Mouse (Mus musculus): ENCODE measurements around the gene Plxna3.
"Not testable (repeated sequence)": the region's sequence is repeated elsewhere in the genome, so short reads cannot be mapped to it uniquely, and the experiment has no call there.

The Plxna3 gene

DNA sequence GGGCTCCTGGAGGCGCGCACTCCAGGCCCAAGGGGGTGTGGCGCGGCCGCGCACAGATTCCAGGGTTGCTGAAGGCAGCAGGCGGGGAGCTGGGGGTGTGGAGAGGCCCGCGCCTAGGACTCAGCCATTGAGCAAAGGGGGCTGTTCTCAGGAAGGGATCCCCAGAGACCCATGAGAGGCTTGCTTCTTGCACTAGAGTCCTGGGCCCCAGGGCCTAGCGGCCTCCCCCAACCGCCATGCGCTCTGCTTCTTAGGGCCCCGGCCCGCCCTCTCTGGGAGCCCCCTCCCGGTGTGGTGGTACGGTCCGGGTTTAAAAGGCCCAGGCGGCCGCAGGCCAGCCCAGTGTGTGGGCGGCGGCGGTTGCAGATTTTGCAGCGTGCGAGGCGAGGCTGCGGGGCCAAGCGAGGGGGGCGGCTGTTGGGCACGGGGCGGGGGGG, at the start of gene Plxna3:
Gene Plxna3, plus strand, starts transcription at position 342 of the 437 bp plus-strand sequence.
- DNase-seq (ENCODE audit: low spot score): peak; percentile 75

DNA sequence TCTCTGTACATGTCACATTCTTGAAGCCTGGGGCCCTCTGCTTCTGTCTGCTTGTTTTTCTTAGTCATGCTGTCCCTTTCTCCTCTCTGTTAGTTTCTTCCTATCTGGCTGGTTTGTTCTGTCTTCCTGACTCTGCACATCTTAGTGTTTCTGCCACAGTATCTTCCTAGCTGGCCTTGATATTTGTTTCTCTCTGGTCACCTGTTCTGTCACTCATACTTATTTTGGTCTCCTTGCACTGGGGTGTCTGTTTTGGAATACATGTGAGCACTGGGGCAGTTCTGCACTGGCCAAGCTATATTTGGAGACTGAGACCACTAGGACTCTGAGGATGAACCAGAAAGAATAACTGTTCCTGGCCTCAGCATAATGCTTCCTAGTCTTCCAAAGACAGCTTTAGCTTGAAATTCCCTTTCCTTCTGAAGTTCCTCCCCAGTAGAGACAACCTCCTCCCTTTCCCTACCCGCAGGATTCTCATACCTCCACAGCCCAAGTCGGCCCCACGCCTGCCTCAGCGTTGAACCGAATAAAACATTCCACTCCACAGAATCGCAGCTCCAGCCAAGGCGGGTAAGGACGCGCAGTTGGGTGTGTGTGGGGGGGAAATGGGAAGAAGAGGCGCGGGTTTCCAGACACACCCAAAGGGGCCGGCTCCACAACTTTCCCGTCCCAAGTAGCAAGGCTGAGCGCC, 47.7 kb upstream of the Plxna3 start:
- no peak for DNase-seq (ENCODE audit: low spot score)

DNA sequence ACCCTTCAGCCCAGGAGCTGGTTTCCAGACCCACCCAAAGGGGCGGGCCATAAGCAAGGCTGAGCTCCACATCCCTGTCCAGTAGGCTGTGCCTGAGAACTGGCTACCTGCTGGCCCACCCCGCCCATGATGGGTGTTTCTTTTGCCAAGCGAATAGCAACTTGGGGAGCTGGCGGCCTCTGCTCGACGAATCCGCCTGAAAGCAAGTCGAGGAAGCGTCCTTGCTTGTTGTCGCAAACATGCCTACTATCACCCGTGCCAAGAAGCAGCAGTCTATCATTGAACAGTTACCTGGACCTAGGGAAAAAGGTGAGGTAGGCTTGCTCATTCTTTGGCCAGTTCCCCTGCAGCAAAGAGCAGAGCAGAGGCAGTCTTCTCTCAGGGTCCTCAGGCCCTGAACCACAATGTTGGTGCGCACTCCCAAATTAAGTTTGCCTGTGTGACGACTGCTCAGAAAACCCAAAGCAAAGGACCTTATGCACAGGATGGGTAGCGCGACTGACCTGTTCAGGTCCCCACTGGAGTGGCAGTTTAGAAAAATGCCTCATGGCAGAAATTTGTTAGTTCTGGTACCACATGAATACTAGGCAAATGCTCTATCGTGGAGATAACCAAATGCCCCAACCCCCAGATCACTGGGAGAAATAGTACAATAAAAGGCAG, 47.0 kb upstream of the Plxna3 start, which contains the start of the genes Taz and Dnase1l1:
Gene Taz, plus strand, starts transcription at position 181 of the 663 bp plus-strand sequence.
Gene Dnase1l1, minus strand, starts transcription at position 606 of the 663 bp plus-strand sequence.
- peak; percentile 58 for DNase-seq (ENCODE audit: low spot score)

- DNase-seq (ENCODE audit: low spot score): peak; percentile 82
Observed at GRCm38 (mm10) chrX:74282395-74283091, 46.3 kb upstream of the Plxna3 start.

GRCm38 (mm10) chrX:74283092-74283437, 45.8 kb upstream of the Plxna3 start:
- no peak for DNase-seq (ENCODE audit: low spot score)

DNA sequence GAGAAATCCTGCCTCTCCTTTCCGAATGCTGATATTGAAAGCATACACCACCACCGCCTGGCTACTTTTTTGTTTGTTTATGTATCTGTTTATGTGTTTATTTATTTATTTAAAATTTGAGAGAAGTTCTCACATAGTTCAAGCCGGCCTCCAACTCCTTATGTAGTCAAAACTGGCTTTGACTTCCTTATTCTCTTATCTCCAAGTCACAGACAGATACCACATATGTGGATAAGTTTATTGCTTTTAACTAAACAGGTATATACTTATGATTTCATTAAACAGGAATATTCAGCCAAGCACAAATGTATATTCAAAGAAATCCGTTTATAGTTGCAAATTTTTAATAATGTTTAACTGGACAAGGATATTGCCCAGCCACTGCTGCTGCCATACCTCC, 35.4 kb upstream of the Plxna3 start:
- no peak for DNase-seq (ENCODE audit: low spot score)

- DNase-seq (ENCODE audit: low spot score): peak; percentile 93
Observed at GRCm38 (mm10) chrX:74296538-74297448, 32.1 kb upstream of the Plxna3 start, which contains the start of gene Atp6ap1. Gene Atp6ap1 (plus strand): TSS chrX:74297097.

GRCm38 (mm10) chrX:74298348-74298747, 30.5 kb upstream of the Plxna3 start:
- no peak for DNase-seq (ENCODE audit: low spot score)

GRCm38 (mm10) chrX:74299721-74300120, 29.1 kb upstream of the Plxna3 start:
- DNase-seq (ENCODE audit: low spot score): no peak

DNA sequence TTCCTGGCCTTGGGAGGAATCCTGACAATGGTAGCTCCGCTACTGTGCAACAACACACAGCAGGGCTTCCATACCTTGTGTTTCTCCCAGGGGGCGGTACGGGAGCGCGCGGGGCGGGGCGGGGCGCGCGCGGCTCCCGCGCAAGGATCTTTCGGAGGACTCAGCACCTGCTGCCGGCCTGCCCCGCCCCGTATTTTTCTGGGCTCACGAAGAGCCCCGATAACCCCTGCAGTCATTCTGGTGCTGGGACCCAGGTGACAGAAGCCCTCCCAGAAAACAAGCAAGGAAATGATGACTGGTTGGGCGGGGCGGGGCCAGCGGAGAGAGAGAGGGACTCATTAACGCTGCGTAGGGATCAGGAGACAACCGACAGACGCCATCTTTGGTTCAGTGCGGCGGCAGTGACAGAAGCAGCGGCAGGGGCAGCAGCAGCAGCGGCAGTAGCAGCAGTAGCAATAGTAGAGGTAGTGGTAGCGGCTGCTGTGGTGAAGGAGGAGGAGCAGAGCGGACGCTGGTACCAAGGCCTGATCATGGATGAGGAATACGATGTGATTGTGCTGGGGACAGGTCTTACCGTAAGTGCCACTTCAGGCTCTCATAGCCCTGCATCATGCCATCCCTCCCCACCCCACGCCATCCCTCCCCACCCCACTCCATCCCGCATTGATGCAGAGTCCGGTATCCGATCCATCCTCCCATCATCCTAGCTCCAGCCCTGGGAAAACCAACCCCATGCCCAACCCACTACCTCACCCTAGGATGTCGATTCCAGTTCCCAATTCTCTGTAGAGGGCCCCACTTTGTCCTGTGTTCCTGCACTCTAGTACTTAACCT, 23.8 kb upstream of the Plxna3 start, which contains the start of gene Gdi1:
Gene Gdi1, plus strand, starts transcription at position 132 of the 834 bp plus-strand sequence.
- peak; percentile 77 for DNase-seq (ENCODE audit: low spot score)

DNA sequence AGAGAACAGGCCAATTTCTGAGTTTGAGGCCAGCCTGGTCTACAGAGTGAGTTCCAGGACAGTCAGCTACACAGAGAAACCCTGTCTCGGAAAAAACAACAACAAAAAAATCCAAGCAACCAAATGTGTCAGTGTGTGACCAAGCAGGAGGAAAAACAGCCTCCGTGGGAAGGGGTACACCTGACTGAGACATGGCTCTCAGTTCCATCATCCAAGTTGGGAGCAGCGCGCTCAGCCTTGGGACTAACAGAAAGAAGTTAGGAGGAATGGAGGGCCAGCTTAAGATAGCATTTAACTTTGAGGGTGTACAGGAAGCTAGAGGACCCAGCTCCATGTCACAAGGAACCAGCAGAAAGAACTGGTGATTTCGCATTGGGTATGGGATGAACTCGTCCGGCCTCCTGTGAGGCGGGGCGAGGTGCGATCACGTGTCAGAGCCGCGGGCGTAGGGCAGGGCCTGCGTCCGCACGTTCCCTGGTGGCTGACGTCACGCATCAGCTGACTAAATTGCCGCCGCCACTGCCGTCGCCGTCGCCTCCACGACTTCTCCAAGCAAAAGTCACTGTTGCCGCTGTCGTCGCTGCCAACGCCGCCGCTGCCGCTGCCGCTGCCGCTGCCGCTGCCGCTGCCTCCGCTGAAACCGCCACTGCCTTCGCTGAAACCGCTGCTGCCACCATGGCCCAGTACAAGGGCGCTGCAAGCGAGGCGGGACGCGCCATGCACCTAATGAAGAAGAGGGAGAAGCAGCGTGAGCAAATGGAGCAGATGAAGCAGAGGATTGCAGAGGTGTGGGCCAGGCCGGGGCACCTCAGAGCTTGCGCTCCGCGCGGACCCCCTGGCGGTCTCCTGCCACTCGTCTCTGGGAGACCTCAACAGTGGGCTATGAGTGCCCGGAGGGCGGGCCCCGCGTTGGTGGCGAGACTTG, 16.1 kb upstream of the Plxna3 start, which contains the start of gene Fam50a:
Gene Fam50a, plus strand, starts transcription at position 494 of the 925 bp plus-strand sequence.
- peak; percentile 84 for DNase-seq (ENCODE audit: low spot score)

GRCm38 (mm10) chrX:74329215-74329671, 377 bp downstream of the Plxna3 start:
- DNase-seq (ENCODE audit: low spot score): peak; percentile 6

- DNase-seq (ENCODE audit: low spot score): no peak
Observed at GRCm38 (mm10) chrX:74330166-74330930, 1.5 kb downstream of the Plxna3 start.

DNA sequence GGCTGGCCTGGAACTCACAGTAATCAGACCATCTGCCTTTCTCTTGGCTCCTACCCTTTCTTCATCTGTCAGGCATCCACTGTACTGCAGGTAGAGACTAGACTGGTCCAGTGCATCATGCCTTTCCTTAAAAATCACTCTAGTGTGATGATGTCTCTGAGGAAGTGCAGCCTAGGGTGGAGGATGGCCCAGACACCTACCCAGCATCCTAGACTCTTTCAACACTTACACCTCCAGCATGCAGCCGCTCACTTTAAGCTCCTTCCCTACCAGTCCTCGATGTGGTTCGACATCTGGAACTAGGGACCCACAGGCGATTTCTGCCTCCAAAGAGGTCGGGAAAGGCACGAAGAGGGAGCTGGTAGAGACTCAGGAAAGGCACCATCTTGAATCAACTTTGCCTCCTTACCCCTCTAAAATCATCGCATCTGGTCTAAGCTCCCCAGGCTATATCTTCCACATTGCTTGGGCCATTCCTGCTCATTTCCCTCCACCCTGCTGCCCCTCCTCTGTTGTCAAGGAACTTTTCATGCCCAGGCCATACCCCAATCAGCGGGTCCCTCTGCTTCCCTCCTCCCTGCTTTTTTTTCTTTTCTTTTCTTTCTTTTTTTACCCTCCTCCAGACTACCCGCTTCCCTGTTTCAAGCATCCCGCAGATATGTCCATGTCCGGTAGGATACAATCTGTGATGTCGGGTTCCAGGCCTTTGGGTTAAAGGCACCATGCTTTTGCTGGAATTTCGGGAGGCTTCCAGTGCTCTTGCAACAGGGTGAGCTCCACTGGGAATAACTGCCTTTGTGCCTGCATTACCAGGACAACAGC, 24.0 kb downstream of the Plxna3 start:
- no peak for DNase-seq (ENCODE audit: low spot score)

GRCm38 (mm10) chrX:74353467-74353770, 24.6 kb downstream of the Plxna3 start, which contains the start of gene Lage3:
Gene Lage3 (minus strand): TSS chrX:74353618.
- DNase-seq (ENCODE audit: low spot score): peak; percentile 78

DNA sequence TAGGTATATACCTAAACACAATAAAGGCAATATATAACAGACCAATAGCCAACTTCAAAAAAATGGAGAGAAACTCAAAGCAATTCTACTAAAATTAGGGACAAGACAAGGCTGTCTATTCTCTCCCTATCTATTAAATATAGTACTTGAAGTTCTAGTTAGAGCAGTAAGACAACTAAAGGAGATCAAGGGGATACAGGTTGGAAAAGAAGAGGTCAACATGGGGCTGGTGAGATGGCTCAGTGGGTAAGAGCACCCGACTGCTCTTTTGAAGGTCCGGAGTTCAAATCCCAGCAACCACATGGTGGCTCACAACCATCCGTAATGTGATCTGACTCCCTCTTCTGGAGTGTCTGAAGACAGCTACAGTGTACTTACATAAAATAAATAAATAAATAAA, 28.2 kb downstream of the Plxna3 start:
- DNase-seq (ENCODE audit: low spot score): not testable (repeated sequence)

DNA sequence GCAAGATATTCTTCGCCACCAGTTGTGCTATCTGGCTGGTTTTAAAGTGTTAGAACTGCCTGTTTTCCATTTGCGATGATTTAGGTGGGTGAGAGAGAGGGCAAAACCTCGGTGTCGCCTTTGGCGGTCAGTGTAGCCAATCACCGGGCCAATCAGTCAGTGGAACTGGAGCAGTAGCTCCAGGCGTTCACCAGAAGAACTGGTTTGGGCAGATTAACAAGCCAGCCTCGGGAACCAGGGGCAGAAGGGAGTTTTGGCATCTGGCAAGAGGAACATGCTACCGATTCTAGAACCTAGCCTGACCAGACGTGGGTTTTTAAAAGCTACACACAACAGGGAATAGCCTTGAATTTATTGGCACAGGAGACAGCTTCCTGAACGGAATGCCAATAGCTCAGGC, 30.3 kb downstream of the Plxna3 start:
- no peak for DNase-seq (ENCODE audit: low spot score)

DNA sequence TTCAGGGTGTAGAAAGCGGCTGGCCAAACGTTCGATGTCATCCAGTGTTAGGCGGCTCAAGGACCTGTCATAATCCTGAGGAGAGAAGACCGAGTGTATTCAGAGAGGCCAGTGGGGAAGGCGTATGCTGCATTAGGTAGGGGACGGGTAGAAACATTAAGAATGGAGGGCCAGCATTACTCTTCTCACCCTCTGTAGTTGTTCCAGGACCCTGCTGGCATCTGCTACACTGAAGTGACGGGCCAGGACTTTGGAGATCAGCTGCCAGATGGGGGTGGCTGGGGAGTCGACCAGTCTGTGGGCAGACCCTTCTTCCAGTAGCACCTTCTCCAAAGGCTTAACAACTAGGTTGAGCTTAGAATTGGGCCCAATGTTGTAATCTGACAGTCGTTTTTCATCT, 38.6 kb downstream of the Plxna3 start:
- no peak for DNase-seq (ENCODE audit: low spot score)
